Mouse (Mus musculus): ENCODE results near the gene Slamf7.
"Not testable (repeated sequence)": the region's sequence is repeated elsewhere in the genome, so short reads cannot be mapped to it uniquely, and the experiment has no call there.

Slamf7 gene

GRCm38 (mm10) chr1:171652734-171653133, at the start of gene Slamf7:
Gene Slamf7 (minus strand): TSS chr1:171653035.
- DNase-seq (ENCODE audit: low spot score in 2 of 2): no peak

DNA sequence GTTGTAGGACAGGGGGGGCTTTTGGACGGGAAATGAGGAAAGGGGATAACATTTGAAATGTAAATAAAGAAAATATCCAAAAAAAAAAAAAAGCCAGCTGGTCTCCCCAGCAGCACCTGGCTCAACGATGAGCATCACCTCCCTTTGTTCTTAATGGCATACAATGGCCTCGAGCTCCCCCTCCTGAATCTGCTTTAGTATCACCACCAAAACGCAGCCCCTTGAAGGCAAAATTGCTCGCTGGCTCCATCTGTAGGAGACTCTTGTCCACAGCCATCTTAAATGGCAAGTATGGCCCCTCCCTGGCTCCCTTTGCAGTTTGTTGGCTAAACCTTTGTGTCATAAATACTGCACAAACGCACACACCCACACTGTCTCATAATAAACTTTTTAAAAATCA, 46.1 kb upstream of the Slamf7 start:
- DNase-seq (ENCODE audit: low spot score in 2 of 2): peak in 1 of 2 experiments; percentile 11

DNA sequence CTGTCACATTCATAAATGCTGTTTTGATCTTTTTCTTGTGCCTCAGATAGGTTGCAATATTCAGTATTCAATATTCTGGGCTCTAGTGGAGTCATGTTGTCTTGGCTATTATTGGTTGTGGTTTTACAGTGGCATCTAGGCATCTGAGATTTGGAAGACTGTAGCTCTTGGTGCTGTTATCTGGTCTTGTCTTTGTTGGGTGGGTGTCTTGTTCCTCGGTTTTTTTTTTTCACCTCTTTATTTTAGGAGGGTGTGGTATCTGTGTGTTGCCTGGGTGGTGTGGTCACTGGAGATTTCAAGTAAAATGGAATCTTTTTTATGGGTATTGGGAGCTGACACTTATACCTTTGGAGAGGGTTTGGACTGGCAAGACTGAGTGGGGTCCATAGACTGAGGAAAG, 41.1 kb upstream of the Slamf7 start:
- DNase-seq (ENCODE audit: low spot score in 2 of 2): no peak

- DNase-seq (ENCODE audit: low spot score in 2 of 2): no peak
Observed at GRCm38 (mm10) chr1:171687320-171687719, 34.5 kb upstream of the Slamf7 start.

DNA sequence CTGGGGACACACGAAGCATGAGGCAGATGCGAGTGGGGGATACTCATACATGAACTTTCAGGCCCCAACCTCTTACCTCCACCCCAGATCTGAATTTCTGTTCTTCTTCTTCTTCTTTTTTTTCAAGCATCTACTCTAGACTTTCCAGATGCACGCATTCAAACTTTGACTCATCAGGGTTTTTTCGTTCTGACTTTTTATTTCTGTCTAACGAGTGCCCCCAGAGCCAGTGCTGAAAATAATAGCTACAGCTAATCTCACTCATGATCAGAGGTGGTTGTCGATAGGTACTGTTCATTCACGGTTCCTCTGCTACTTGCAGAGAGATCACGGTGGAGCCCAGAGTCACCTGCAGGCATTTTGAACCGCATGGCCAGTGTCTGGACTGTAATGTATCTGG, 32.1 kb upstream of the Slamf7 start:
- DNase-seq (ENCODE audit: low spot score in 2 of 2): no peak

GRCm38 (mm10) chr1:171681531-171682299, 28.9 kb upstream of the Slamf7 start, which contains the start of gene Cd48:
Gene Cd48 (plus strand): TSS chr1:171682009.
- no peak for DNase-seq (ENCODE audit: low spot score in 2 of 2)

DNA sequence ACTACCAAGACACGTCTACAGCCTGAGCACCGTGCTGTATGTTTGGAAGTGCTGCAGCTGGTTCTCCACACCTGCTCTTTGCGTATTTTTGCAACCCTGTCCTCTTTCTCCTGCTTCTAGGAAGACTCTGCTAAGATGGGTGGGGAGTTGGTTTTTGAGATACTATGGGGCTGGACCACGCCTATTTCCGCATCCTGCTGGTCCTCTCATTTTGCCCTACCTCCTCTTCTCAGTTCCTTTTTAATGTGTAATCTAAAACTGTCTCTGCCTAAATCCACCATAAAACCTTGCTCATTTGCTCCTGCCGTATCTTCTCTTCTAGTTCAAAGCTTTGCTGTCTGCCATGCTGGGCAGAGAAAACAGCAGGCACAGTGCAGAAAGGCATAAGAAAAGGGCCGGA, 28.2 kb upstream of the Slamf7 start:
- no peak for DNase-seq (ENCODE audit: low spot score in 2 of 2)

DNA sequence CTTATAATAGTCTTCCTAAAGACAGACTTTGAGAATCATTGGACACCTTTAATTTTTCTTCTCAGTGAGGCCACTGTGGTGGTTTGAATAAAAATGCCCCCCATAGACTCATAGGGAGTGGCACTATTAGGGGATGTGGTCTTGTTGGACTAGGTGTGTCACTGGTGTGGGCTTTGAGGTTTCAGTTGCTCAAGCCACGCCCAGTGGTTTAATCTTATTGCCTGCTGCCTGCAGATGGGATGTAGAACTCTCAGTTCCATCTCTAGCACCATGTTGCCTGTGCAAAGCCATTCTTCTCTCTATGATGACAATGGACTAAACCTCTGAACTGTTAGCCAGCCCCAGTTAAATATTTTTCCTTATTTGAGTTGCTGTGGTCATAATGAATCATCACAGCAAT, 24.9 kb upstream of the Slamf7 start:
- no peak for DNase-seq (ENCODE audit: low spot score in 2 of 2)

DNA sequence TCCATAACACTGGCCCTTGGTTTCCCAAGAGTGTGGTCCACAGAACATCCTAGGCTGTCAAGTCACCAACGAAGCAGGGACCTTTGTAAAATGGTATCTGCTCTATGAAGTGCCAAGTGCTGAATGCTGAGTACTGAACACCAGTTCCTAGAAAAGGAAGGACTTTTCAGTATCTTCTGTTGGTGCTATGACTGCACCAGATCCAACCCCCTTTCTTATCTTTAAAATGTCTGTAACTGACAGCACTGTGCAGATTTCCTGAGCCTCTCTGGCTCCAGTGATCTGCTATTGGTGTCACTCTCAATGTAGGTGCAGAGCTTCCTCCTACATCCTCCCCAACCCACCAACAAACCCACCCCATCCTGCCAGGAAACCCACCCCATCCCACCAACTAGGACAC, 21.6 kb upstream of the Slamf7 start:
- DNase-seq (ENCODE audit: low spot score in 2 of 2): no peak

DNA sequence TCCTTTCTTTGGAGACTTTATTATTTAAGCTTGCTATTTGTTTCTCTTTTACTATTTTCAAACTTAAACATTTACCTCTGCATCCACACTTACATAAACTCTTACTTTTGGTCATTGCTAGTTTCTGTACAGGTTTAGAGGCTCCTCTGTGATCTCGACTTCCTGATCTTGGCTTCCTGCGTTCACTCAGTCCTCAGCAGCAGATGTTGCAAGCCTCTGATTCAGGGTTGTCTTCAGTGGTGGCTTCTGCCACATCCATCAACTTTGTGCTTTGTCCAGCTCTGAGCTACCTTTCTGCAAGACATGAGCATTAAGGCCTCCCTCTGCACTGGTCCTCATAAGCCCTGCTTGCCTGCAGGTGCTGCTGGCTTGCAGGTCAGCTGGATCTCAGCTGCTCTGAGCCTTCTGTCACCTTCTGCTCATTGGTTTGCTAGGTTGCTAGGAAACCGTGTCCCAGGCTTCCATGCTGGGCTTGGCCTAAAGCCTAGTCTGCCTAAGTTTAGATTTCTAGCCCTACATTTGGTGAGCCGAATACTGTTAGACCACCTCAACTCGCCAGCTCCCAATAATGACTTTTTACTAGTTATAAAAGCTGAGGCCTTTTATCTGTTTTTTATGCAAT, 20.1 kb upstream of the Slamf7 start:
- DNase-seq (ENCODE audit: low spot score in 2 of 2): peak; percentile 25 to 37

GRCm38 (mm10) chr1:171672451-171672850, 19.6 kb upstream of the Slamf7 start:
- DNase-seq (ENCODE audit: low spot score in 2 of 2): not testable (repeated sequence)

- no peak for DNase-seq (ENCODE audit: low spot score in 2 of 2)
Observed at GRCm38 (mm10) chr1:171667160-171667559, 14.3 kb upstream of the Slamf7 start.

DNA sequence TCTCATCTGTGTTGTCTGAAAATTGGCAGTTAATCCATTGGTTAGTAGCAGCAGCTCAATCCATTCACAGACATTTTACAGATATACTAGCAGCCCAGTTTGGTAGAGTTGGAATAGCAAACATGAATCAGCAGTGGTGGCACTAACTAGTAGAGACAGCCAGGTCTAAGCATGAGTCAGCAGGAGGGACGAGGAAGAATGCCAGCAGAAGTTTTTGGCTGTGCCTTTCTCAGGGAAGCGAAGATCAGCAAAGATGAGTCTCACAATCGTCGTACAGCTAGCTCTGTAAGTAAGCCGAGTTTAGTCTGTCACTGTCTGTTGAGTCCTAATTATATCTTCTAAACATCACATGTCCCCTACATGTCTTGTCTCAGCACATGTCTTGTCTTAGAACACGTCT, 13.5 kb upstream of the Slamf7 start:
- DNase-seq (ENCODE audit: low spot score in 2 of 2): no peak

DNA sequence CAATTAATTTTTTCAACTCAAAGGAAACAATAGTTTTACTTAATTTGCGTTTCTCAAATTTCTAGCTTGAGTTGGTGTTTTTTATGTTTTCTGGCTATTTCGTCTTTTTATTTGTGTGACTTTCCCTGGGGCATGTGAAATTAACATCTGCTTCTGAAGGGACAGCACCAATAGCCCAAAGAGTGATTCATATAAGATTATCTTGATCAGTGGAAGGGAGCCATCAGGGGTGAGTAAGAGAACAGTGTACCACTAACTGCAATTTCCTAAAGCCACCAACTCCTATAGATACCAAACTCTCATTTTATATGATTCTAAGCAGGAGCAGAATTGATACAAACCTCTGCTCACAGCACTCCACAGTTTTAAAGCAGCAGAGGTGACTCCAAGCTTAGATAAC, 10.9 kb upstream of the Slamf7 start:
- no peak for DNase-seq (ENCODE audit: low spot score in 2 of 2)

- DNase-seq (ENCODE audit: low spot score in 2 of 2): no peak
Observed at GRCm38 (mm10) chr1:171661482-171661881, 8.6 kb upstream of the Slamf7 start.

DNA sequence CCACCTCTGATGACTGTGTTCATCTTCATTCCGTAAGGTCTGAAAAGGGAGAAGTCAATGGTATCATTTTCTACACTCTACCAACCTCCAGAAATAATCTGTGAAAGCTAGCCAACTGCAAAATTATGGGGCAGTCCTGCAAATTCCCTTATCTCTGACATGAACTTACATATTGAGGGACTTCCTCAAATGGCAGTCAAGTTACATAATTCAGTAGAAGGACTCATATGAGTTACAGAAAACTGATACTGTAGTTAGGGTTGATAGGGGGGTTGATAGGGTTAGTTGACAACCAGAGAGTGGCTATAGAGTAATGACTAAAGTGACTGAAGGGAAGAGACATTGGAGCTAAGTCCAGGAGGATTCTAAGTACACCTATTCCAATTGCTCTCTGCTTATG, 7.6 kb upstream of the Slamf7 start:
- DNase-seq (ENCODE audit: low spot score in 2 of 2): no peak

GRCm38 (mm10) chr1:171658561-171658991, 5.7 kb upstream of the Slamf7 start:
- DNase-seq (ENCODE audit: low spot score in 2 of 2): peak in 1 of 2 experiments; percentile 20

GRCm38 (mm10) chr1:171648840-171649239, 4.0 kb downstream of the Slamf7 start:
- no peak for DNase-seq (ENCODE audit: low spot score in 2 of 2)

- no peak for DNase-seq (ENCODE audit: low spot score in 2 of 2)
Observed at GRCm38 (mm10) chr1:171647716-171648115, 5.1 kb downstream of the Slamf7 start.

DNA sequence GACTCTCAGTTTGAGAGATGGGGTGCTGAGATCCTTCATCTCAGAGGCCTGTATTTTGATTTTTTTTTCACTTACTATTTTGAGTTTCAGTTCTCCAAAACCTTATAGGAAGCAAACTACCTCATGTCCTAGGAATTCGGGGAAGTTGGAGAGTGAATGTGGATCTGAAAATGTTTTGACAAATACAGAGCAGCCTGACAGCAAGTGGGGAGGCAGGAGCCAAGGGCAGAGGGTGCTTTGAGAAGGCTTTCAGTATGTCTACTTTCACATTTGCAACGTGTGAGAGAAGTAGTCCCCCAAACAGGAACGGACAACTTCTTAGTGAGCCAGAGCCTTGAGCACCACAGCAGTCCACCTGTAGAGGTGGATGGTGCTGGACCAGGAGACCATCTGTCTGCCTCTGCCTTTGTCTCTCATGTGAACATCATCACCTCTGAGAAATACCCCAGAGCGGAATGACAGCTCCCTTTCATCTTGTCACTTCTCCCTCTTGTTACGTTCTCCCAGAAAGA, 6.3 kb downstream of the Slamf7 start:
- no peak for DNase-seq (ENCODE audit: low spot score in 2 of 2)

DNA sequence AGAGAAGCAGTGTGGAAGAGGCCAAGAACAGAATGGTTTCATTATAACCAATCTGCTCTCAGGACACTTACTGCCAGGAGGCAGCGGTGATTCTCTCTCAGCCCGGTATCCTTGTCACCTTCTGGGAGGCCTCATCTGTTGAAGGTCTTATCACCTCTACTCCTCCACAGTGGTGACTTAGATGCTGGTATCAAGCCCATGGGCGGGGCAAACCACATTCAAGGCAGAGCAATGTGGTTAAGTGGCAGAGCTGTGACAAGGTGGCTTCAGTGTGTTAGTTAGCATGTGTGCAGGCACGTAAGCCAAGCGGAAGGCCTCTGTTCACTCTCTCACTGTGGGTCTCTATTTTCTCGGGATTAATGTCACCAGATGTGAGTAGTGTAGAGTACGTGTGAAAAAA, 9.2 kb downstream of the Slamf7 start:
- DNase-seq (ENCODE audit: low spot score in 2 of 2): no peak

DNA sequence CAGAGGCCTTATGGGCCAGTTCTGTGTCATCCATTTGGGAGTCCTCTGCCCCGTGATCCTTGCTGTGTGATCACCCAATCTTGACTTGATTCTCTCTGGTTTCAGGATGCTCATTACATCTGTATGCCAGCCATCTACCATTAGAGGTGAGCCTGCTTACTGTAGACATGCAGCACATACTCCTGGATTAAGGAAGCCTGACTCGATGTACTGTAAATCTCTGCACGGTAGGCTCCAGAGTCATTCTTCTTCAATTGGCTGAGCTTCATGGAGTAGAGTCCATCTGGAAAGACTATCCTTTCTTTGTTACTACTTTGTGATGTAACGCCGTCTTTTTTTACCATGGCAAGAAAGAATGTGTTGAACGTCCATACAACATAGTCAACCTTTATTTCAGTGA, 12.0 kb downstream of the Slamf7 start:
- DNase-seq (ENCODE audit: low spot score in 2 of 2): no peak

DNA sequence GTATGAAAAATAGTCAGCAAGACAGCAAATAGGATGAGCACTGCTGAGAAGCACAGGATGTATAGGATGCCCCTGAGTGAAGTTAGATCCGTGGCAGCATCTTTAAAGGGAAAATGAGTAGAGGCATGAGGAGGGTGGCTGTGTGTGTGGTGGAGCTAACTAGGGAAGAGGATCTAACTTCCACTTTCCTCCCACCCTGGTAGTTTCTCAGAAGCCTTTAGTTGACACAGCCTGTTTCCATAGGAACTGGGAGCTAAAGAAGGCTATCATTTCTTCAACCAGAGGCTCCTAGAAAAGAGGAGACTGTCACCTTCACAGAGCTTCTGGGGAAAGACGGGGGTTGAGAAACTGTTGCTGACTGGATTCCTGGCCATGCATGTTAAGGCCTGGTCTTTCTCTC, 14.1 kb downstream of the Slamf7 start:
- no peak for DNase-seq (ENCODE audit: low spot score in 2 of 2)

All from frontal cortex, postnatal 10 days (tissue).